Mouse (Mus musculus) erythroblast, embryonic 14.5 days (primary cell): ENCODE results near the gene Lum.

ENCODE experiments used
- GATA1 ChIP-seq: IDR thresholded peaks from 2 replicates; pipeline ENCODE4 v1.6.1; 2012; ENCODE audit warnings: low read length, inconsistent platforms, mixed read lengths
- TAL1 ChIP-seq: IDR thresholded peaks from 3 replicates; pipeline ENCODE4 v1.6.1; 2012; ENCODE audit warnings: low read length, inconsistent platforms, mixed read lengths

- TF ChIP-seq GATA1 (no peak), TAL1 (no peak)
Measured at GRCm38 (mm10) chr10:97564957-97565856, at the start of gene Lum.
